Mouse (Mus musculus) hindbrain, embryonic 16.5 days (tissue): ENCODE results near the gene Arntl2. TPM values are rescaled to one million over a fixed set of nuclear protein-coding genes. Genes with fewer than 3 reads are reported as not detected.
"Not testable (repeated sequence)": the region's sequence is repeated elsewhere in the genome, so short reads cannot be mapped to it uniquely, and the experiment has no call there.

Source experiments
- ATAC-seq: fragments of 200-750 bp; cut with Nextera tagmentation; 2 replicates; pipeline ENCODE4 v1.8.0; 2017; ENCODE audit warnings: moderate TSS enrichment, moderate library complexity
- H3K27ac ChIP-seq: fragments of 300-500 bp; sonication (generic); 2 replicates; pipeline ENCODE4 v1.5.1; 2014; ENCODE audit warnings: low read depth, mild to moderate bottlenecking, control low read depth, low read length, moderate library complexity
- H3K27me3 ChIP-seq: fragments of 300-500 bp; sonication (generic); replicated peaks from 2 replicates; pipeline ENCODE4 v1.6.1; 2014; ENCODE audit warnings: low read length; ENCODE audit not compliant: control insufficient read depth, insufficient read depth
- H3K36me3 ChIP-seq: fragments of 300-500 bp; sonication (generic); 2 replicates; pipeline ENCODE4 v1.6.1; 2014; ENCODE audit warnings: mild to moderate bottlenecking, low read length, moderate library complexity, mixed read lengths; ENCODE audit not compliant: control insufficient read depth, insufficient read depth
- H3K4me1 ChIP-seq: fragments of 300-500 bp; sonication (generic); 2 replicates; pipeline ENCODE4 v1.6.1; 2014; ENCODE audit warnings: low read depth, low read length; ENCODE audit not compliant: control insufficient read depth, insufficient read depth
- H3K4me2 ChIP-seq: fragments of 300-500 bp; sonication (generic); 2 replicates; pipeline ENCODE4 v1.6.1; 2014; ENCODE audit warnings: mild to moderate bottlenecking, low read length, control low read depth, moderate library complexity
- H3K4me3 ChIP-seq: fragments of 300-500 bp; sonication (generic); 2 replicates; pipeline ENCODE4 v1.5.1; 2014; ENCODE audit warnings: mild to moderate bottlenecking, low read length, control low read depth, moderate library complexity
- H3K9ac ChIP-seq: fragments of 300-500 bp; sonication (generic); 2 replicates; pipeline ENCODE4 v1.6.1; 2014; ENCODE audit warnings: low read depth, mild to moderate bottlenecking, control low read depth, low read length, moderate library complexity
- H3K9me3 ChIP-seq: fragments of 300-500 bp; sonication (generic); 2 replicates; pipeline ENCODE4 v1.6.1; 2014; ENCODE audit warnings: mild to moderate bottlenecking, low read length, moderate library complexity; ENCODE audit not compliant: control insufficient read depth
- WGBS: fragments of 180-500 bp; shearing (Covaris S2); extraction: QIAGEN DNeasy Blood & Tissue Kit; methylation state at CpG from one replicate; pipeline ENCODE4 v1.1.7; 2014; 5-methylcytosine and 5-hydroxymethylcytosine counted together
- polyA plus RNA-seq: library from polyadenylated mRNA; unstranded; fragments of >200 nt; fragmentation: Nextera tagmentation; extraction: Ambion mirVana; gene quantifications from 2 replicates; pipeline ENCODE4 v1.2.1, GENCODE M21; 2015

The Arntl2 gene
- polyA plus RNA-seq, 1 experiment from 2014 or later: 4.6 TPM

GRCm38 (mm10) chr6:146851916-146852315, 56.1 kb downstream of the Arntl2 start:
- H3K9me3 ChIP-seq: no peaks in the 10 kb centered on the region
- H3K36me3 ChIP-seq: no peaks in the 10 kb centered on the region
- H3K27ac ChIP-seq: no peak overlapping the region
- H3K4me3 ChIP-seq: no peak overlapping the region
- 85% methylated on average over 3 of the region's 3 CpGs for WGBS
- H3K9ac ChIP-seq: no peak overlapping the region
- no peaks in the 10 kb centered on the region for H3K4me1 ChIP-seq
- no peak overlapping the region for H3K4me2 ChIP-seq
- H3K27me3 ChIP-seq: no peaks in the 10 kb centered on the region
- ATAC-seq: no peak

DNA sequence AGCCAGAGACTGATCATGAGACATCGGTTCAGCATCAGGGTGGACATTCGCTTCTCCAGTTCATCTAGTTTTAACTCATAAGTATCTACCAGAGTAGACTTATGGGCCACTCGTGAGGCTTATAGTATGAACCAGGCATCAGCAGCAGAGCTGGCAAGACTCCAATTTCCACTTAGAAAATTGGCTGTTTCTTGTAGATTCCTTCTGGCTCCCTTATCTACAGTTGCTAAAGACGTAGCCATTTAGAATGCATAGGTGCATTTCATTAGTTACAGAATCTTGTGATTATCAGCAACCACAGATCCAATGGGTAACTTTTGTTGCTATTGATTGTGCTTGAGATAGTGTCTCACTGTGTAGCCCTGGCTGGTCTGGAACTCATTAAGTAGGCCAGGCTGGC, 56.9 kb downstream of the Arntl2 start:
- no peaks in the 10 kb centered on the region for H3K36me3 ChIP-seq
- no peaks in the 10 kb centered on the region for H3K27me3 ChIP-seq
- no peak overlapping the region for H3K4me3 ChIP-seq
- no peak overlapping the region for H3K27ac ChIP-seq
- ATAC-seq: no peak
- WGBS: 78% methylated on average over 4 of the region's 4 CpGs
- no peaks in the 10 kb centered on the region for H3K4me1 ChIP-seq
- no peak overlapping the region for H3K9ac ChIP-seq
- H3K4me2 ChIP-seq: no peak overlapping the region
- H3K9me3 ChIP-seq: no peaks in the 10 kb centered on the region

DNA sequence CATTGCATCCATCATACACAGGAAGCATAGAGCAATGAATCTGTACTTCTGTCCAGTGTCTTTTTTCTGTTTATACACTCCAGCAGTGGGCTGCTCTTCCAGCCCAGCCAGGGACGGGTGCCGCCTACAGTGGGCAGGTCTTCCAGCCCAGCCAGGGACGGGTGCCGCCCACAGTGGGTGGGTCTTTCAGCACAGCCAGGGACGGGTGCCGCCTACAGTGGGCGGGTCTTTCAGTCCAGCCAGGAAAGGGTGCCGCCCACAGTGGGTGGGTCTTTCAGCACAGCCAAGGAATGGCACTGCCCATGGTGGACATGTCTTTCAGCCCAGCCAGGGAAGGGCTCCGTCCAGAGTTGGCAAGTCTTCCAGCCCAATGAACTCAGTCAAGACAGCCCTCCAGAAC, 59.3 kb downstream of the Arntl2 start:
- WGBS: 95% methylated on average over 9 of the region's 9 CpGs
- H3K9me3 ChIP-seq: no peaks in the 10 kb centered on the region
- H3K9ac ChIP-seq: no peak overlapping the region
- no peak overlapping the region for H3K4me2 ChIP-seq
- no peak overlapping the region for H3K27ac ChIP-seq
- no peak overlapping the region for H3K4me3 ChIP-seq
- ATAC-seq: no peak
- H3K27me3 ChIP-seq: no peaks in the 10 kb centered on the region
- H3K36me3 ChIP-seq: no peaks in the 10 kb centered on the region
- H3K4me1 ChIP-seq: no peaks in the 10 kb centered on the region

- WGBS: 86% methylated on average over 2 of the region's 2 CpGs
- Histone ChIP-seq H3K4me1 (no peaks in the 10 kb centered on the region), H3K27ac (no peak overlapping the region)
Observed at GRCm38 (mm10) chr6:146857386-146857785, 61.5 kb downstream of the Arntl2 start.

GRCm38 (mm10) chr6:146863154-146863553, 67.3 kb downstream of the Arntl2 start:
- Histone ChIP-seq H3K27me3 (no peaks in the 10 kb centered on the region), H3K27ac (no peak overlapping the region), H3K4me3 (no peak overlapping the region), H3K9me3 (no peaks in the 10 kb centered on the region), H3K4me2 (no peak overlapping the region), H3K36me3 (no peaks in the 10 kb centered on the region), H3K4me1 (no peaks in the 10 kb centered on the region), H3K9ac (no peak overlapping the region)
- ATAC-seq: no peak
- WGBS: 92% methylated on average over 2 of the region's 2 CpGs

More at GRCm38 (mm10) chr6:146857386-146857785, 61.5 kb downstream of the Arntl2 start:
- Histone ChIP-seq H3K27me3 (no peaks in the 10 kb centered on the region), H3K4me3 (no peak overlapping the region), H3K9me3 (no peaks in the 10 kb centered on the region), H3K36me3 (no peaks in the 10 kb centered on the region), H3K9ac (no peak overlapping the region), H3K4me2 (no peak overlapping the region)
- ATAC-seq: no peak

DNA sequence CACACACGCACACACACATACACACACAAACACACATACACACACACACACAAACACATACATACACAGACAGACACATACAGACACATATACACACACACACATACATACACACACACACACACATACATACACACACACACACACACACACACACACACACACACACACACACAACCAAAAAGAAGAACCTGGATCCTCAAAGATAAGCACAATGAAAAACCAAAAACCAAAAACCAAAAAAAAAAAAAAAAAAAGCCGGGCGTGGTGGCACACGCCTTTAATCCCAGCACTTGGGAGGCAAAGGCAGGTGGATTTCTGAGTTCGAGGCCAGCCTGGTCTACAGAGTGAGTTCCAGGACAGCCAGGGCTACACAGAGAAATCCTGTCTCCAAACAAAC, 68.5 kb downstream of the Arntl2 start:
- not testable (repeated sequence) for H3K27me3 ChIP-seq, H3K9ac ChIP-seq, H3K27ac ChIP-seq, H3K36me3 ChIP-seq, H3K4me1 ChIP-seq, H3K9me3 ChIP-seq, ATAC-seq, H3K4me2 ChIP-seq, H3K4me3 ChIP-seq
- 89% methylated on average over 2 of the region's 5 CpGs for WGBS

- no peaks in the 10 kb centered on the region for H3K27me3 ChIP-seq
- H3K4me3 ChIP-seq: no peak overlapping the region
- no peak overlapping the region for H3K27ac ChIP-seq
- no peak overlapping the region for H3K4me2 ChIP-seq
- 84% methylated on average over 4 of the region's 4 CpGs for WGBS
- no peaks in the 10 kb centered on the region for H3K4me1 ChIP-seq
- no peak for ATAC-seq
- H3K9ac ChIP-seq: no peak overlapping the region
- no peaks in the 10 kb centered on the region for H3K36me3 ChIP-seq
- no peaks in the 10 kb centered on the region for H3K9me3 ChIP-seq
Observed at GRCm38 (mm10) chr6:146865701-146866100, 69.8 kb downstream of the Arntl2 start.

DNA sequence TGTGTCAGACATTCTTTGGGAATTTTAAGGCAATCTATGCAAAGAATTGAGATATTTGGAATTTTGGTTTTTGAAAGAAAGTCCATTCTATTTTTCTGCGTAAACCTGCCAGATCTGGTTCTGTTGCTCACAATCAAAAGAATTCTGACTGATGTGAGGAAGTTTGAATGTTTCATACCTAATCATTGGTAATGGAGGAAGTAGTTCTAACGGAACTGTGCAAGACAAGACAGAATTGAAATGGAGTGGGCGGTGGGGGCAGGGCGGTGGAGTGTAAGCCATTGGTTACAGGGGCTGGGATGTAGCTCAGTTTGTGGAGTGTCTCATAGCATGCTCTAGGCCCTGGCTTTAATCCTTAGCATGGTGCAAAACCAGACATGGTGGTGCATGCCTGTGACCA, 76.1 kb downstream of the Arntl2 start:
- Histone ChIP-seq H3K9ac (no peak overlapping the region), H3K9me3 (peaks cover 3% of the 10 kb centered on the region; the same call in 1 of the 2 replicates), H3K36me3 (no peaks in the 10 kb centered on the region), H3K27ac (no peak overlapping the region), H3K4me2 (no peak overlapping the region), H3K27me3 (no peaks in the 10 kb centered on the region), H3K4me3 (no peak overlapping the region), H3K4me1 (no peaks in the 10 kb centered on the region)
- ATAC-seq: no peak
- 93% methylated on average over 4 of the region's 4 CpGs for WGBS

DNA sequence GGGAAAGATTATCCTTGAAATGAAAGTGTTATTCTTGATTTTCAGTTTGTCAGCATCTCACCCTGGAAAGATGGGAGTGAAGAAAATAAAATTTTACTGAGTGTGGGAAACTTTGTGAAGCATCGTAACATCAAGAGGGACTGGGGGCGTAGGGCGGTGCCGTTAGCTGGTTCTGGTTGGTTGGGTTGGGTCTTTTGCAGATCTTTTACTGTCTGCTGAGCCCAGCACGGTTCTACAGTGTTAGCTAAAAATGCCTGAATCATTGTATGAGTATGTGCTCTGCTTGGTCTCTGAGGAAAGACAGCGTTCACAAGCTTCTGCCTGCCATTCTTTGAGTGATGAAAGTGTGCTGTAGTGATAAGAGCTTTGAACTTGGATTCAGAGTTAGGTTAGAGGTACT, 78.6 kb downstream of the Arntl2 start:
- Histone ChIP-seq H3K4me1 (no peaks in the 10 kb centered on the region), H3K9ac (no peak overlapping the region), H3K27ac (no peak overlapping the region), H3K36me3 (no peaks in the 10 kb centered on the region), H3K4me3 (no peak overlapping the region), H3K9me3 (peaks cover 4% of the 10 kb centered on the region; the same call in 1 of the 2 replicates), H3K27me3 (no peaks in the 10 kb centered on the region), H3K4me2 (no peak overlapping the region)
- 77% methylated on average over 6 of the region's 6 CpGs for WGBS
- ATAC-seq: no peak

DNA sequence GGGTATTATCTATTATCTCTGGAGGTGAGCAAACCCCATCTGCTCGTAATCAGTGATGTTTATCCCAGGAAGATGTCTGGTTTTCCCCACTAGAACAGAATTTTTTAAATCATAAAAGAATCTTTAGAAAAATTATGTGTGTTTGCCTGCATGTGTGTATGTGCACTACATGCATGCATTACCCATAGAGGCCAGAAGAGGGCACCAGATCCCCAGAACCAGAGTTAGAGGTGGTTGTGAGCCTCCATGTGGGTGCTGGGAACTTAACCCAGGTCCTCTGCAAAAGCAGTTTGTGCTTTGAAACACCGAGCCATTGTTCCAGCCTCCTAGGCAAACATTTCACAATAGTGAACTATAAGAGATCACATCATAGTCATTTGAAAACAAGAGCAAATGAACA, 81.0 kb downstream of the Arntl2 start:
- Histone ChIP-seq H3K9me3 (peaks cover 4% of the 10 kb centered on the region; the same call in 1 of the 2 replicates), H3K4me1 (no peaks in the 10 kb centered on the region), H3K27me3 (no peaks in the 10 kb centered on the region), H3K4me2 (no peak overlapping the region), H3K36me3 (no peaks in the 10 kb centered on the region), H3K4me3 (no peak overlapping the region), H3K9ac (no peak overlapping the region), H3K27ac (no peak overlapping the region)
- 93% methylated on average over 2 of the region's 2 CpGs for WGBS
- ATAC-seq: no peak
